Mouse (Mus musculus) cortical plate, adult 2 months (tissue): Measurements from ENCODE around the gene Zfpl1. TPM values are rescaled to one million over a fixed set of nuclear protein-coding genes. Genes with fewer than 3 reads are reported as not detected.
A peak's percentile ranks its signal among the peaks of the same experiment; 100 is the strongest.

ENCODE experiments used
- H3K27ac ChIP-seq: fragments of 200-500 bp; 2 replicates; pipeline ENCODE4 v1.5.1; 2012; ENCODE audit warnings: low read length, control low read depth, inconsistent platforms; ENCODE audit not compliant: insufficient read depth
- H3K4me1 ChIP-seq: fragments of 200-500 bp; 2 replicates; pipeline ENCODE4 v1.6.1; 2011; ENCODE audit warnings: low read length; ENCODE audit not compliant: control insufficient read depth, insufficient read depth
- H3K4me3 ChIP-seq: fragments of 200-500 bp; 2 replicates; pipeline ENCODE4 v1.5.1; 2011; ENCODE audit warnings: mild to moderate bottlenecking, low read length, control low read depth; ENCODE audit not compliant: insufficient read depth
- CTCF ChIP-seq: fragments of 200-500 bp; IDR thresholded peaks from 2 replicates; pipeline ENCODE4 v1.5.1; 2011; ENCODE audit warnings: mild to moderate bottlenecking, control low read depth, low read length; ENCODE audit not compliant: insufficient read depth; ENCODE audit errors: extremely low read depth
- POLR2A ChIP-seq: fragments of 200-500 bp; IDR thresholded peaks from 2 replicates; pipeline ENCODE4 v1.6.1; 2011; ENCODE audit warnings: mild to moderate bottlenecking, low read length, control low read depth; ENCODE audit not compliant: insufficient read depth; ENCODE audit errors: extremely low read depth
- polyA plus RNA-seq: library from polyadenylated mRNA; depleted of rRNA; stranded (reverse); fragments of >200 nt; gene quantifications from 2 replicates; pipeline ENCODE4 v1.2.3, GENCODE M21; 2012

Zfpl1 gene
- polyA plus RNA-seq, 1 experiment: 83.9 TPM

DNA sequence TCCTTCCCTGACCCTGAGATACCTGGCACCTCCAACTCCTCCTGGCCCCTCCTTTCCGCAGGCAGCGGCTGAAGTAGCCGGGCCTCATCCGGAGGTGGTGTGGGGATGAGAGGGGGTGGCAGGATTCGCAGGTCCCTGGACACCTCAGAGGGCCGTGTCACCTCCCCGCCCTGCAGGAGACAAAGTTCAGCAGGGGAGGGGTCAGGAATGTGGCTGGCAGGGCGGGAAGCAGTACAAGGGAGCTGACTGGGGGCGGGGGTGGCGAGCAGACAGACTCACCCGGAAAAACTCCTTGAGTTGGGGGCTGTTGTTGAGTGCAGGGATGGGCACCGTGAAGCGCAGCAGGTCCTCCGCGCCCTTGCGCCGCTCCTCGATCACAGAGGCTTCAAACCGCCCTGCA lies 37.0 kb upstream of the Zfpl1 start:
- TF ChIP-seq POLR2A: no peak
- no peak for TF ChIP-seq CTCF
- Histone ChIP-seq H3K27ac (no peak overlapping the region), H3K4me3 (no peak overlapping the region), H3K4me1 (no peaks in the 10 kb centered on the region)

DNA sequence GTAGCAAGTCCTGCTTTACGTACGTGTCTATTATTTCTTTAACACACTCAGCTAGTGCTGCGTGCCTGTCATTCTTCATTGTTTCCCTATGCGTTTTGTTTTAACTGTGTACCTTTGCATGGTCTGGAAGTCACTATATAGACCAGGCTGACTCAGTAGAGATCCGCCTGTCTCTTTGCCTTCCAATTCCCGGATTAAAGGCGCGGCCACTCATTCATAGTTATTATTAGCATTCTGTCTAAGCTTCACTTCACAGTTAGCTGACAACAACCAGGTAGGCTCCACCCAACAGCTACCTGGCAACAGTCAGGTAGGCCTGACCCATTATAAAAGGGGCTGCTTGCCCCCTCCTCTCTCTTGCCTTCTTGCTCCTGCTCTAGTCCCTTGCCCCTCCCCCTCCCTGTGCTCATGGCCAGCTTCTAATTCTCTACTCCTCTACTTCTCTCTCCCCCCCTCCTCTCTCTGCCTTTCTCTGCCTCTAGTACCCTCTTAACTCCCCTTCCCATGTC lies 34.0 kb upstream of the Zfpl1 start:
- H3K27ac ChIP-seq: peak overlapping the region; percentile 61
- H3K4me1 ChIP-seq: no peaks in the 10 kb centered on the region
- no peak for TF ChIP-seq CTCF
- TF ChIP-seq POLR2A: no peak
- H3K4me3 ChIP-seq: peak overlapping the region; percentile 51

DNA sequence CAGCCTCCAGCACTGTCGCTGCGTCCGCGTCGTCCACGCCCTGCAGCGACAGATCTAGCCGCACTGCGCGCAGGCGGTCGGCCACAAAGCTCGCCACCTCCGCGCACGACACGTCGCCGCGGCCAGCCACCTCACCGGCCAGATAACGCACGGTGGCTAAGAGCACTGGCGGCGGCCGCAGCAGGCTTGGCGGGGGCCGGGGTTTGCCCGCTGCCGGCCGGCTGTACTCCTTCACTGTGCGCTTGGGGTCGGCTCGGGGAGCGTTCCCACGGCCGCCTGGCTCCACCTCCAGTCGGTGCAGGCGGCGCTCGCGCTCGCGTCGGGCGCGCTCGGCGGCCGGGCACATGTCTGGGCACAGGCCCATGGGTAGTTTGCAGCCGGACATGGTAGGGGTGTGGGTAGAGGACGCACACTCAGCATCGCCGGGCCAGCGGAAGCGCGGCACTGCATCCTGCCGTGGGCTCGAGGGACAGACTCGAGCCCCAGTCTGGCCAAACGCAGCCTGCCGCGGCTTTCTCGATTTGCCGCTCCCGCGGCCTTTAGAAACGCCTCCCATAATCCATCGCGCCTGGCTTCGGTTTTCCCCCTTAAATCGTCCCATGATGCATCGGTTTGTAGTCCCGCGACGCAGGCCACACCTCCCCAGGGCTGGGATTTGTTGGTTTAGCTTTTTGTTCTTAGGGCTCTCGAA lies 33.4 kb upstream of the Zfpl1 start, which contains the start of gene Sac3d1:
Sac3d1 (minus strand) TSS at position 665 of the 691 bp plus-strand sequence.
- H3K27ac ChIP-seq: peak within 1 kb of the TSS; percentile 85
- H3K4me1 ChIP-seq: no peaks in the 10 kb centered on the region
- H3K4me3 ChIP-seq: peak within 1 kb of the TSS; percentile 51
- TF ChIP-seq CTCF (no peak), POLR2A (peak; percentile 81)

DNA sequence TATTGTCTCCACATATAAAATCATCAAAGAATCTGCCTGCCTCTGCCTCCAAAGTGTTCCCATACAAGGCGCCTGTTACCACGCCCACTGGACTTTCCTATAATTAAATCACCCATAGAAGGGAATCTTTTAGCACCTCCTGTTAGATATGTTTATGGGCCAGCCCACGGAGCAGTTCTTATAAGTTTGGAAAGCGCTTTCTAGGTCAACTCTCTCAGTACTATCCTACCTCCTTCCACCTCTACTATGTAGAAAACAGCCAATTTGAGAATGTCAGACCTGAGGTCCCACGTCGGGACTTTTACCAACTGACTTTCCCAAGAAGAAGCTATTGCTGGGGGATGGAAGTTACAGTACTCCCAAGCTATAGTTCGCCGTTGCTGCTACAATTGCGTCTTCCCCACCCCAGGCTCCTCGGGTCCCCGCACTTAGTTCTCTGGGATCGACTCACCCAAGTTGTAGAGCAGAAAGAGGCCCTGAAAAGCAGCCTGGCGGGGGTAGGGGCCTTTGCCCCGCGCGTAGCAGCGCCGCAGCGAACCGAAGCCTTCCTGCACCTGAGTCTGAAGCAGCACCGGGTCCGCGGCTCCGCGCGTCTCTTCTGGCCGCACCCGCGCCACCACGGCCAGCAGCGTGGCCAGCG lies 32.7 kb upstream of the Zfpl1 start:
- no peak for TF ChIP-seq CTCF
- no peak for TF ChIP-seq POLR2A

DNA sequence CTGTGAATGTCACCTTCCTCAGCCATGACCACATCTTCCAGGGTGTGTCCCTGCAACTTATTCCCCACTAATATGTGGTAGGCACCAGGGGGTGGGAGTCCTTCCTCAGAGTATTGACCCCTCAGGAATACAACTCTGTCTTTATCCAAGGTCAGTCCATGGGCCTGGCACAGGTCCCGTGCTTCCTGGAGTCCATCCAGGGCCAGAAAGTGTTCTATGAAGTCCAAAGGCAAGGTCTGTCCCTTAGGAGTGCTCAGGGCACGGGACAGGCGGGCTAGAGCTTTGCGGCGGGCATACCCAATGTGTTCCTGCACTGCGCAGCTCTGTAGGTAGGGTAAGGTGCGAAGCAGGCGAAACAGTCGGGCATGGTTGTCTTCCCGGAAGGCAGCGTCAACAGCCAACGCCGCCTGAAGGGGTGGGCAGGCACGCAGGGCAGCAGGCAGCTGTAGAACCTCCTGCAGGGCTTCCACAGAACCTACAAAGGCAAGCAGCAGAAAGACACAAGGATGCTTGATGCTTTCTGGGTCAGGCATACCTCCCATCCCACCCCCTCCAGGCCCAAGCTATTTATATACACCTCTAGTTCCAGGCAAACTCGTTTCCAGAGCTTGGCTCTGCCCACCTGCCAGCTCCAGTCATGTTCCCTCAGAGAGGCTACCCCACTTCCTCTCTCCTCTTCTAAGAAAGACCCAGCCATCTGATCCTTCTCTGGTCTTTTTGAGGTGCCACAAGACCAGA lies 31.5 kb upstream of the Zfpl1 start:
- Histone ChIP-seq H3K4me3 (no peak overlapping the region), H3K27ac (no peak overlapping the region), H3K4me1 (no peaks in the 10 kb centered on the region)
- TF ChIP-seq CTCF (no peak), POLR2A (no peak)

More for the DNA sequence above, 32.7 kb upstream of the Zfpl1 start:
- peak overlapping the region; percentile 51 for H3K4me3 ChIP-seq
- no peaks in the 10 kb centered on the region for H3K4me1 ChIP-seq
- peak overlapping the region; percentile 85 for H3K27ac ChIP-seq

DNA sequence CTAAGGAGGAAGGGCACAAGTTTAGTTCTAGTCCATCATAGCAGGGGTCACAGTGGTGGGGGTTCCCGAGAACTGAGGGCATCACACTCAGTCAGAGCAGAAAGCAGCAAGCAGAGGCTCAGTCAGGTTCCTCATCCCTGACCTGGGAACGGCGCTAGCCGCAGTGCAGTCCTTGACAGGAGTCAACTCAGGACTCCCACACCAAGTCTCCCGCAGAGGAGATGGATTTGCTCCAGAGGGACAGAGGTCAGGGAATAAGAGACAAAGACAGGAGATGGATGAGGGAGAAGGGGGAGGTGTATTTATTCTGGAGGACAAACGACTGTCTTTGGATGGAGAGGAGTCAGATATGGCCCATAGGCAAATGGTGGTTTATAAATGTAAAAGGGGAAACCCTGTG lies 28.4 kb upstream of the Zfpl1 start:
- Histone ChIP-seq H3K27ac (no peak overlapping the region), H3K4me1 (no peaks in the 10 kb centered on the region), H3K4me3 (no peak overlapping the region)
- no peak for TF ChIP-seq POLR2A
- no peak for TF ChIP-seq CTCF

DNA sequence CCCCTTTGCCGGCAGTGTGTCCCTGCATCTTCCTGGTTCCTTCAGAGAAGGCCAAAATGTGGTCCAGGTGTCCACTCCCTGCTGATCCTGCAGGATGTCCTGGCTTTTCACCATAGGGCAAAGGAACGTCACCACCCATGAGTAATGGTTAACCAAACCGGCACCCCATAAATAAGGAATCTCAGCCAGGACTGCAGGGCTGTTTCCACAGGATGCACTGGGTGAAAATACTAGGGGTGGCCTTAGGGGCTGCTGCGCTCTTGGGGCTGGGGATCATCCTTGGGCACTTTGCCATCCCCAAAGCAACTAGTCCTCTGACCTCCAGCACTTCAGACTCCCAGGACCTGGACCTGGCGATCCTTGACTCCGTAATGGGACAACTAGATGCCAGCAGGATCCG lies 20.8 kb upstream of the Zfpl1 start, which contains the start of gene Naaladl1:
Naaladl1 (plus strand) TSS at position 197 of the 400 bp plus-strand sequence.
- TF ChIP-seq POLR2A (no peak), CTCF (no peak)
- H3K4me1 ChIP-seq: no peaks in the 10 kb centered on the region
- H3K27ac ChIP-seq: no peak within 1 kb of the TSS
- H3K4me3 ChIP-seq: no peak within 1 kb of the TSS

DNA sequence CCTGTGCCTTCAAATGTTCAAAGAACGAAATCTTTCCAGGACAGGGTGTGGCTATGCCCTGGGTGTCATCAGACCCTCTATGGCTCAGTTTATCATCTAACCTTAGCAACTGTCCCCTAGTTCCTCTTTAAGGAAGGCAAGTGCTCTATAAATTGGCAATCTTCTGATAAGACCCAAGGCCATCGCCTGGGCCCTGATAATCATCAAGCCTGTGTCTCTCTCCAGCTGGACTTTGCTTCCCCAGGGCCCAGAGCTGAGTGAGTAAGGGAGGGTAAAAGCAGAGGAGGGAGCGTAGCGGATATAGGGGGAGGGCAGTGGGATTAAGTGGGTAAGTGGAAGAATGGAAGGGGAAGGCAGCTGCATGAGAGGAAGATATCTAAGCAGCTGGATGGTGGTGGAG lies 19.7 kb upstream of the Zfpl1 start:
- TF ChIP-seq POLR2A (no peak), CTCF (no peak)
- Histone ChIP-seq H3K27ac (no peak overlapping the region), H3K4me3 (no peak overlapping the region), H3K4me1 (no peaks in the 10 kb centered on the region)

DNA sequence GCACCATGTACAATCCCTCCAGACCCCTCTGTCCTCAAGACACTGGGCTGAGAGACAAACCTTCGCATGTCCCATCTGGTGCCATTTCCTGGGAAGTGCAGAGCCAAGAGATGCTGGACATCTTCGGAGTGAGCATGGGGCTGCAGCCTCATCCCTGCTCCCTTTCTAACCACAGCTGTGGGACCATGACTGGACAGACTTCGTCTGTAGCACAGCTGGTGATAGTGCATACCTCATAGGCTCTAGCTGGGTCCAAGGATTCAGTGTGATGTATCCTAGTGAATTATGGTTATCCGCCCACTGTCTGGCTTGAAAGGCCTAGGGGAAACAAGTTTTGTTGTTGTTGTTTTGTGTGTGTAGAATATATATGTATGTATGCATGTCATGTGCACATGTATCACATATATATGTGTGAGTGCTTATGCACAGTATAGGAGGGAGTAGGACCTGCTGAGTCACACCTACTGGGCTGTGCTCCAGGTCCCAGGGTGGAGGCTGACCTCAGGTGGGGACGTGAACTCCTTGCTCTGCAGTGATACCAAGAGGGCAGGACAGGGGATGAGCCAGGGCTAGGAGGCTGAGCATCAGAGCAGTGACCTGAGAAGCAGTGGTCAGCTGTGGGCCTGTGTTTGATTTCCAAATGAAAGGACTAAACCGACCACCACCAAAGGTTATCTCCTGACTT lies 17.6 kb upstream of the Zfpl1 start:
- no peaks in the 10 kb centered on the region for H3K4me1 ChIP-seq
- no peak overlapping the region for H3K27ac ChIP-seq
- H3K4me3 ChIP-seq: no peak overlapping the region
- TF ChIP-seq POLR2A (no peak), CTCF (no peak)
